In the genomic region with DNA sequence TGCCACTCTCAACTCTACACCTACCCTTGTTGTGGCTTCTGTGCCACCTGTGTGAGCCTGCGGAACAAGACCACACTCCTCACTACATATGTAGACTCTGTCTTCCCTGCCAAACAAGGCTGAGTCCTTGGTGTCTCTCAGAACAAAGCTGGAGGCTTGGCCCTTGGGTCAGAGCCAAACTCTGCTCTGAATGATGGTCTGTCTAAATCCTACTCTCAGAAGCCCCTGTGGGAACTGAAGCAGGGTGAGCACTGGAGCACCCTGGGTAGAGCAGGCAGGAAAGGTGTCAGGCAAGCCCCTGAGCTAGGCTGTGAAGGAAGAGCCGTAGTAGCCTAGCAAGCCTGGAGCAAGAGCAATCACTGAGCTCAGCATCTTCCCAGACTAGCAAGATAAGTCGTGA, we compare ENCODE assay signal across 10 mouse cellular contexts. TPM values are rescaled to one million over a fixed set of nuclear protein-coding genes. Genes with fewer than 3 reads are reported as not detected.
DNase-seq lines count a peak whose midpoint lies in the region; ATAC-seq and TF ChIP-seq lines count a peak whose summit lies in the region.
"Had no signal": no experiment of that assay in that cellular context is flagged by ENCODE, and none has a peak within 500 bp of the region (broad histone marks: within the 10 kb centered on the region; RNA-seq: fewer than 3 reads in every experiment).

No protein-coding gene starts in this region.

- peak overlapping the region; percentile 2; the same call in 1 of the 2 replicates for H3K27ac ChIP-seq in spleen, adult 2 months (ENCODE audit: insufficient read depth, low read length)
- H3K27ac ChIP-seq in liver, postnatal 0 days (ENCODE audit: low read depth): peak overlapping the region; percentile 78

- no peaks in the 10 kb centered on the region; the same call in 1 of the 2 replicates for H3K4me1 ChIP-seq in spleen, adult 2 months (ENCODE audit: control insufficient read depth, insufficient read depth, insufficient read length)
- peaks cover 58% of the 10 kb centered on the region for H3K4me1 ChIP-seq in liver, postnatal 0 days (ENCODE audit: insufficient read depth)

- TF ChIP-seq POLR2A in spleen, adult 2 months (IDR thresholded peaks at IDR 0.05; ENCODE audit: low read depth, low read length): no peak

- no peak overlapping the region for H3K9ac ChIP-seq in liver, postnatal 0 days (replicated peaks)

- TF ChIP-seq CTCF in spleen, adult 2 months (IDR thresholded peaks at IDR 0.05; ENCODE audit: extremely low read depth, insufficient read depth, insufficient read length, insufficient replicate concordance): no peak
- no peak for TF ChIP-seq CTCF in liver, postnatal 0 days (IDR thresholded peaks at IDR 0.05; ENCODE audit: low read depth)

- ATAC-seq in liver, postnatal 0 days: 0 out of 2 replicates have a peak, but pooled peaks have one; percentile 3
- ATAC-seq: activated CD4-positive, CD25-positive, alpha-beta regulatory T cell, adult 4 months had no signal

- H3K4me3 ChIP-seq in spleen, adult 2 months (ENCODE audit: extremely low read depth, insufficient read depth, insufficient read length): no peak overlapping the region
- no peak overlapping the region for H3K4me3 ChIP-seq in liver, postnatal 0 days (ENCODE audit: low read depth, low read length)

- no peaks in the 10 kb centered on the region for H3K27me3 ChIP-seq in spleen, adult 2 months (ENCODE audit: control insufficient read depth, insufficient read depth, low read length)
- H3K27me3 ChIP-seq in liver, postnatal 0 days (ENCODE audit: insufficient read depth, low read length): no peaks in the 10 kb centered on the region

- peak; percentile 47 for DNase-seq in kidney, postnatal 10 days
- DNase-seq in kidney, postnatal 14 days: no peak
- DNase-seq in spleen, adult 2 months (ENCODE audit: low read depth in 1 of 2, low spot score in 2 of 2): no peak
- no peak for DNase-seq in spleen, postnatal 14 days (ENCODE audit: low spot score in 2 of 2)
- no peak for DNase-seq in liver, postnatal 0 days
- DNase-seq in cerebellum, adult 9-10 months: no peak
- no peak for DNase-seq in right cerebral cortex, postnatal 25 days
- DNase-seq: cerebellum, adult 9-11 months had no signal

- no peak overlapping the region for H3K4me2 ChIP-seq in liver, postnatal 0 days (ENCODE audit: low read depth, low read length)

- TF ChIP-seq EP300 in liver, postnatal 0 days (IDR thresholded peaks at IDR 0.05; ENCODE audit: low read depth): no peak

- no peaks in the 10 kb centered on the region for H3K36me3 ChIP-seq in spleen, adult 2 months (ENCODE audit: control insufficient read depth, insufficient read depth, low read length)
- H3K36me3 ChIP-seq in liver, postnatal 0 days (replicated peaks; ENCODE audit: insufficient read depth, low read length): no peaks in the 10 kb centered on the region

- H3K9me3 ChIP-seq in liver, postnatal 0 days (ENCODE audit: low read length): no peaks in the 10 kb centered on the region

- WGBS in spleen, adult 2 months: 56% methylated on average over 3 of the region's 3 CpGs
- WGBS in liver, postnatal 0 days (ENCODE audit: insufficient replicate concordance): 51% methylated on average over 3 of the region's 3 CpGs

RNA-seq across cellular contexts. Expression of gene Egfl7, which starts 29.6 kb away (rescaled TPM):
- 167 and 196 TPM in 2 replicates for polyA plus RNA-seq in spleen, adult 2 months (2012; rRNA removed)
- polyA plus RNA-seq in liver, postnatal 0 days (2015; fragmentation: Nextera tagmentation; extraction: Ambion mirVana): 49.6 and 53.0 TPM in 2 replicates

RNA-seq across cellular contexts. Expression of gene Notch1, which starts 33.7 kb away (rescaled TPM):
- polyA plus RNA-seq in spleen, adult 2 months (2012; rRNA removed): 34.6 and 39.6 TPM in 2 replicates
- polyA plus RNA-seq in liver, postnatal 0 days (2015; fragmentation: Nextera tagmentation; extraction: Ambion mirVana): 2.0 and 2.1 TPM in 2 replicates

RNA-seq across cellular contexts. Expression of gene Gm20532, which starts 36.2 kb away (rescaled TPM):
- polyA plus RNA-seq in spleen, adult 2 months (2012; rRNA removed): not detected in 2 replicates
- not detected in 2 replicates for polyA plus RNA-seq in liver, postnatal 0 days (2015; fragmentation: Nextera tagmentation; extraction: Ambion mirVana)
- polyA plus RNA-seq: activated CD4-positive, CD25-positive, alpha-beta regulatory T cell, adult 4 months; kidney, embryonic 16.5 days had no signal

RNA-seq across cellular contexts. Expression of gene Agpat2, which starts 54.0 kb away (rescaled TPM):
- 22.7 and 27.7 TPM in 2 replicates for polyA plus RNA-seq in spleen, adult 2 months (2012; rRNA removed)
- 215 and 221 TPM in 2 replicates for polyA plus RNA-seq in liver, postnatal 0 days (2015; fragmentation: Nextera tagmentation; extraction: Ambion mirVana)

Comparison
In these comparisons a context has a peak if more than half of its experiments do, and no peak if none do; other contexts are left out.
1. RNA of gene Notch1, which starts 33.7 kb away (polyA plus RNA-seq): 34.6 to 39.6 TPM in spleen, adult 2 months; 2.0 to 2.1 TPM in liver, postnatal 0 days; every median in the first group is over 10 times any median in the second.